Mouse (Mus musculus) left cerebral cortex, adult 11 months (tissue): ENCODE measurements at regions not wholly inside any gene's neighbourhood (a gene's known extent, or its start where the extent isn't known, plus 50 kb on each side); places are given as distances from the start of the nearest gene placed in this dataset.

Experiments
- DNase-seq: peaks from one replicate; pipeline ENCODE4 v3.0.0; 2022; ENCODE audit warnings: low spot score

DNA sequence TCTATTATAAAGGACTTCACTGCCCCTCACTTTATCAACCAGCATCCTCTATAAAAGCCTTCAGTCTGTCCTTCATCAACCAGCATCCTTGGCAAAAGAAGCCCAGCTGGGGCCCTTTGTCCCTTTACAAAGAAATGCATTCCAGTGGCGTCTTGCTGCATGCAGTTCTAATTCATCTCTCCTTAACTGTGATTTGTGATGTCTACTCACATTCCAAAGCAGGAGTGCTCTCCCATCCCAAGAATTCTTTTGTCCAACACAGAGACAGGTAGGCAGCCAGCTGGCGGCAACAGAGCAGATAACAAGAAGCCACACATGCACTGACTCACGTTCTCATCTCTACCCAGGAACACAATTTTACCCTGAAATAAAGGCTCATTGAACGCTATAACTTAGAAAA lies 323.9 kb upstream of the Adgrl2 start:
- DNase-seq, result no peak

- DNase-seq, result no peak
Measured at GRCm38 (mm10) chr3:149313217-149313616, 322.9 kb upstream of the Adgrl2 start.

DNA sequence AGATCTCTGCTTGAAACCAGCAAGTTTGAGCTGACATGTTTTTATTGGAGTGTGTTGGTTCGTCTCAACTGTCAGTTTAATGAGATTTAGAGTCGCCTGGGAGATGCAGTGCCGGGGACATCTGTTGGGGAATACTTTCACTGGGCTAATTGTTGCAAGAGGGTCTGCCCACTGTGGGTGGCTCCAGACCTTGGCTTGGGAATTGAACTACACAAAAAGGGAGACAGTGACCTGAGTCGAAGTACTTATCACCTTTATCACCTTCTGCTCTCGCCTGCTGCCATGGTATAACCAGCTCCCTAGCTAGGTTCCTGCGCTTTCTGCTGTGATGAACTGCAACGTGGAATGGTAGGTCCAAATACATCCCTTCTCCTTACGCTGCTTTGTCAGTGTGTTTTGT lies 321.2 kb upstream of the Adgrl2 start:
- DNase-seq, result no peak

- DNase-seq, result no peak
Measured at GRCm38 (mm10) chr3:149306709-149307108, 316.4 kb upstream of the Adgrl2 start.

DNA sequence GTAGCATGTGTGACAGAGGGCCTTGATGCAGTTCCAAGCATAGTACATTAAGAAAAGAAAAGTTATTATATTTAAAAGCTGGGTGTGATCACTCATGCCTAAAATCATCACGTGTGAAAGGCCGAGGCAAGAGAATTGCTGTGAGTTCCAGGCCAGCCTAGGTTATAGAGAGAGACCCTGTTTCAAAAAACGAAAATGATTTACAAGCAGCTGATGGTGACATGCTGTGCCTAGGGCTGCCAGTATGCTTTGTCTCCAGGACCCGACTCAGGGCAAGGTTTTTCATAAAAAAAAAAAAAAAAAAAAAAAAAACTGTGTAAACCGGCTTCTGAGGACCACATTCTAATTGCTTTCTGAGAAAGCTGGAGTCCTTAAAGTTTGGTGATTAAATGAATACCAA lies 315.9 kb upstream of the Adgrl2 start:
- no peak for DNase-seq

DNA sequence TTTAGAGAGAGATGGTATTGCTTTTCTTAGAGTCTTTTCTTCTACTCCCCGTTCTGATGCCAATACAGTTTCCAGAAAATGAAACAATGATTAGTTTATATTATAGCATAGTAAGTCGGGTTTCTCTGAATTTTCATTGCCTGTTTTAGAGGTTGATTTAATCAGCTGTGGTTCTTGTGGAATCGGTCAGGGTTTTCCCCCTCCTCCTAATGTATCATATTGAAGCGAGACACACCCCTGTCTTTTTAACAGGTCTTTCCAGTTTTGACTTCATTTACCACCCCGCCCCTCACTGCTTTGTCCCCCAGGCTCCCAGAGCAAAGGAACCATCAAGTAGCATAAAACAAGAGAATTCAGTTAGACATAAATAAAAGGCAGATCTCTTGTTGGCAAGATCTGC lies 315.1 kb upstream of the Adgrl2 start:
- no peak for DNase-seq

- peak; percentile 11 for DNase-seq
Measured at GRCm38 (mm10) chr3:149305011-149305413, 314.7 kb upstream of the Adgrl2 start.

GRCm38 (mm10) chr3:149303418-149303817 lies 313.1 kb upstream of the Adgrl2 start:
- DNase-seq, result no peak

GRCm38 (mm10) chr3:149300002-149300401 lies 309.6 kb upstream of the Adgrl2 start:
- no peak for DNase-seq

DNA sequence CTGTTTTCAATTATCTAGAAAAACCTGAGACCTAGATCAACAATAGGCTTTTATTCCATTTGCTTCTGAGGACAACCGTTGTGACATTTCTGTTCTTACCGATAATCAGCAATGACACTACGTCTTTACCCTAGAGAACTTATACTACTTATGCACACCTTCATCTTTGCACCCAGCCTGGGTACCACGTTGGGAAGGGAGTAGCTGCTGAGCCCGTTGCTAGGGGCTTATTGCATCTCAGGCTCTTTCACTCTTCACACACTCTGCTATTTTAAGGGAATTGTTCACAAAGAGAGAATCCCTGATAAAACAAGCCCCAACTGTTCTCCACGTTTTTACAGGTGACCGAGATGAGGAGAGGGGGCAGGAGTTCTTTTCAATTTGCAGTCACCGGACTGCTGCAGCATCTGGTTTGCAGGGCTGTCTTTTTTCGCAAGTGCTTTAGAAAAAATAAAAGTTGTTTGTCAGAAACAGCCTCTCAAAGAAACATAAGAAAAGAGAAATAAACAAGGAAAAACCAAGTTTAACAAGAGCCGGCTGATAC lies 306.1 kb upstream of the Adgrl2 start:
- no peak for DNase-seq

- DNase-seq, result peak; percentile 22
Measured at GRCm38 (mm10) chr3:149295942-149296341, 305.6 kb upstream of the Adgrl2 start.

GRCm38 (mm10) chr3:149295257-149295831 lies 305.0 kb upstream of the Adgrl2 start:
- DNase-seq, result no peak

GRCm38 (mm10) chr3:149294445-149294844 lies 304.1 kb upstream of the Adgrl2 start:
- no peak for DNase-seq

- DNase-seq, result no peak
Measured at GRCm38 (mm10) chr3:149292459-149292858, 302.1 kb upstream of the Adgrl2 start.

GRCm38 (mm10) chr3:149291473-149291872 lies 301.1 kb upstream of the Adgrl2 start:
- no peak for DNase-seq

GRCm38 (mm10) chr3:149290228-149290627 lies 299.9 kb upstream of the Adgrl2 start:
- no peak for DNase-seq

DNA sequence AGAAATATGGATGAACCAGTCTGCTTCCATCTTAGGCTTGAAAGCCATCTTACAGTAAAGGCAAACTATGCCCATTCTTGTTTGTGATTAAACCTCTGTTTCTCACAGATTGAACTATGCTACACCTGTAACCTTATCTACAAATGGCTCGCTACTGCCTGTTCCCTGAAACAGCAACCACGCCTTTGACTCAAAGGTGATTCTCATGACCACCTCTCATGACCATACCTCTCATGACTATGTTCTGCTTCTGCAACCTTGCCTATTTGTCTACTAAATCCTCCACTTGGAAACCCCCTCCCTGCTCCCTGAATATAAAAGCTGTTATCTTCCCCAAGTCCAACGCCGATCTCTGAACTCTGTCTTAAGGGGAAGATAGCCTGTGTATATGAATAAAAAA lies 296.7 kb upstream of the Adgrl2 start:
- no peak for DNase-seq

DNA sequence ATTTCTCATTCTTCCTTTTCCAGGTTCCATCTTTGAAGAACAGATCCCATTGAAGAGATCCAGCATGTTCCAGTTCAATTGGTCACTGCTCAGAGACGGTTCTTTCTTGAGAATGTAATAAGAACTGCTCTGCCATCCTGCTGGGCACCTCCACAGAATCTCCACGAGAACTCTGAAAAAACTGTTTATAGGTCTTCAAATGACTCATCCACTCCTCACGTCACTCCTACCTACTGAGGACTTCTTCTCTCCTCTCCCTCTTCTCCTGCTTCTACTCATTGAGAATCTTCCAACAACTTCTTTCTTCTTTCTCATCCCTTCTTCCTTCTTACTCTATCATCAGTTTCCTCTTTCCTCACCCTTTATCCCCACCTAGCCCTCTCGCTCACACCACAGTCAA lies 294.6 kb upstream of the Adgrl2 start:
- DNase-seq, result no peak

DNA sequence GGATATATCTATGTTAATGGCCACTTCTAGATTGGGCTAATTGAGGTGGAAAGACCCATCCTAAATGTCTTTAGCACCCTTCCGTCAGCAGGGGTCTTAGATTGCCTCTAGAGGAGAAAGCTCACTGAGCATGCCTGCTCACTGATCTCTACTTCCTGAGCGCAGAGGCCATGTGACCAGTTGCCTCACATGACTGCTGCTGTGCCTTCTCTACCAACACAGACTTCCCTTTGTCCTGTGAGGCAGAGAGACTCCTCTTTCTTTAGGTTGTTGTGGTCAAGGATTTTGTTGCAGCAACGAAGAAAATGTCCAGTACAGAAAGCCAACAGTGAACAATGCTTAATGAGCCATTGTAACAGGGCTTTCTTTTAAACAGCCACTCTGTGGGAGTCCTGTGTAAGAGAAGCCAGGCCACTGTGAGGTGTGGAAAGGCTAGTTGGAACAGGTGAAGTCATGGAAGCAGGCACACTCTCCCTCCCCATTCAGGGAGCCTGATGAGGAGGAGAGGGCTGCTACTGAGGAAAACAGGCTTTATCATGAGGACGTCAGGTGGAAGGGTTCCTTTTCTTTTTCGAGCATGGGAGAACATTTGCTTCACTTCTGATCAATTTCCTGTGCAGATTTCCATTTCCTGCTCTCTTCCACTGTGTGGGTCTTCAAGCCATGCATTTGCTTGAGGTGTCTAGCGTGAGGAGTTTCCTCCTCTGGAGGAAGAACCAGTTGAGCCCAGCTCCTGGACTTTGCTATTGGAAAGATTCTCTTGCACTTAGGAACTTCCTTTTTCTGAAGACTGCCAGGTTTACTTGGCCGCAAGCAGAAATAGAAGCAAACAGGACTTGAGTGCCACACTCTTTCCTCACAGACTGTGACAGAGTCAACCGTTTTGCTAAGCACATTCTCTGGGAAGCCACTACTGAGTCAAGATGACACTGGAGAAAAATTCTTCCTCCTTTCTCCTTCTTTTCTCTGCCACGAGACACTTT lies 290.7 kb upstream of the Adgrl2 start:
- DNase-seq, result no peak

GRCm38 (mm10) chr3:149279338-149279737 lies 289.0 kb upstream of the Adgrl2 start:
- no peak for DNase-seq

DNA sequence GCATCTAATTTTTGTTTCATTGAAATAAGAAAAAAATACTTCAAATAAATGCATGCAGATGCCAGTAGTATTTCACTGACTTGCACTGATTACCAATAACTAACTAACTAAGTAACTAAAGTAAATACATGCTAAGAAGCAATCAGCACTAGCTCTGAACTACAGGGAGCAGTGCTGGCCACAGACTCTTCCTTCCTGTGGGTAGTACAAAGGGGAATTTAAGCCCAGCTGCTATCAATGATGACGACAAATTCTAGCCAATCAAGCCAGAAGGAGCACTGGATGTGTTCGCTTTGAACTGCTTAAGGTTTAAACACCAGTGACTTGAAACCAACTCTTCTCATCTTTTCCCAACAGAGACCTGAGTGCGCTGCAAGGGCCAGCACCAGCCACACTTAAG lies 287.5 kb upstream of the Adgrl2 start:
- no peak for DNase-seq

- DNase-seq, result no peak
Measured at GRCm38 (mm10) chr3:149275478-149276132, 285.2 kb upstream of the Adgrl2 start.

DNA sequence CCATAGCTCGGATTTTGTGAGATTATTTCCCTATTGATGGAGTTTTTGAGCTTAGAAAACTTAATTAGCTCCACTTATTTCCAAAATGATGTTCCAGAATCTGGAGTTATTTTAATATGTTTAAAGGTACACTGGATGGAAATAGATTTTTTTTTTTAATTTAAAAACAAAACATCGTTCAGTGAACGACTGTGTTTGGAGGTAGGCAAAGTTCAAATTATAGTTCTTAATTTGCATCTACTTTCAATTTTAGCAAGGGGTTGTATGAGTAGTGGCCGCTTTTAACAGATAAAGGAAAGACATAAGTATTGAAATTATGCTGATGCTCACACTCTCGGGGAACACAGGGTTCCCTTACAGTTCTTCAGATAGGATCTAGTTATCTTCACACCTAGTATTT lies 284.6 kb upstream of the Adgrl2 start:
- no peak for DNase-seq
